Mouse (Mus musculus) C2C12 (cell line): ENCODE measurements around the gene Adprhl1.

ENCODE experiments used
- CTCF ChIP-seq: IDR thresholded peaks from one replicate; pipeline ENCODE4 v1.5.1; 2011; ENCODE audit not compliant: control insufficient read depth, insufficient read depth, insufficient read length
- FOSL1 ChIP-seq: IDR thresholded peaks from one replicate; pipeline ENCODE4 v1.8.0; 2011; ENCODE audit warnings: mild to moderate bottlenecking, low read length; ENCODE audit not compliant: poor library complexity, insufficient read depth, severe bottlenecking
- MAX ChIP-seq: IDR thresholded peaks from one replicate; pipeline ENCODE4 v1.6.1; 2011; ENCODE audit warnings: mild to moderate bottlenecking, control low read depth
- MYOD1 ChIP-seq: IDR thresholded peaks from one replicate; pipeline ENCODE4 v1.6.1; 2011; ENCODE audit warnings: low read depth; ENCODE audit not compliant: control insufficient read depth, insufficient read length
- MYOG ChIP-seq: IDR thresholded peaks from one replicate; pipeline ENCODE4 v1.6.1; 2011; ENCODE audit not compliant: control insufficient read depth, insufficient read length; ENCODE audit errors: extremely low read depth
- USF1 ChIP-seq: IDR thresholded peaks from one replicate; pipeline ENCODE4 v1.6.1; 2011; ENCODE audit warnings: low read depth, mild to moderate bottlenecking, control low read depth, moderate library complexity

DNA sequence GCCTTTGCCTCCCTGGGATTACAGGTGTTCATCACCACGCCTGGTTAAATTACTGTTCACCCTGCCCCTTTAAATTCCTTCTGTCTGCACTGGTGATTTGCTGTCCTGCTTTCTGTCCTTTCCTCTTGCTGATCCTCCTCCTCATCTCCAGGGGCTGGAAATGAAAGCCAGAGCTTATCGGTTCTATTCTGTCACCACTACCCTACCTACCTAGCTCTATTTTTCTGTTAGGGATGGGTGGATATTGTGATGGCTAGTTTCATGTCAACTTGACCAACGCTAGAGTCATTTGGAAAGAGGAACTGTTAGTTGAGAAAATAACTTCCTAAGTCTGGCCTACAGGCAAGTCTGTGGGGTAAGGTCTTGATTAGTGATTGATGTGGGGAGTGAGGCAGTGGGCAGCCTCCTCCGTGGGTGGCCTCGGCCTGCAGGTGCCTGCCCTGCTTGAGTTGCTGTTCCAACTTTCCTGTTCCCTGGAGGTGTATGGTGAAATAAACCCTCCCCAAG is 23.0 kb upstream of the Adprhl1 start:
- TF ChIP-seq CTCF (no peak), USF1 (no peak), MAX (no peak), MYOG (no peak), FOSL1 (no peak), MYOD1 (no peak)
